Mouse (Mus musculus): Measurements from ENCODE around the gene Vamp1. TPM values are rescaled to one million over a fixed set of nuclear protein-coding genes. Genes with fewer than 3 reads are reported as not detected.
"Not testable (repeated sequence)": the region's sequence is repeated elsewhere in the genome, so short reads cannot be mapped to it uniquely, and the experiment has no call there.

The Vamp1 gene
- polyA plus RNA-seq, 1 experiment from 2014 or later, result 7.3 TPM

GRCm38 (mm10) chr6:125253863-125254715 lies 38.7 kb downstream of the Vamp1 start:
- Histone ChIP-seq H3K27me3 (replicated peaks; ENCODE audit: control insufficient read depth, insufficient read depth, low read length) (no peaks in the 10 kb centered on the region), H3K4me2 (ENCODE audit: low read length) (no peak overlapping the region), H3K4me1 (replicated peaks; ENCODE audit: control insufficient read depth, insufficient read depth, low read length) (no peaks in the 10 kb centered on the region), H3K36me3 (ENCODE audit: control insufficient read depth, insufficient read depth) (no peaks in the 10 kb centered on the region), H3K9me3 (ENCODE audit: control insufficient read depth, low read length) (no peaks in the 10 kb centered on the region), H3K4me3 (replicated peaks; ENCODE audit: low read length) (no peak overlapping the region), H3K27ac (ENCODE audit: low read length) (no peak overlapping the region), H3K9ac (replicated peaks; ENCODE audit: low read depth, low read length) (no peak overlapping the region)
- 76% methylated on average over 14 of the region's 14 CpGs for WGBS
- no peak for ATAC-seq

- WGBS, result 87% methylated on average over 7 of the region's 7 CpGs
- Histone ChIP-seq H3K36me3 (ENCODE audit: control insufficient read depth, insufficient read depth) (no peaks in the 10 kb centered on the region), H3K4me3 (replicated peaks; ENCODE audit: low read length) (no peak overlapping the region), H3K27me3 (replicated peaks; ENCODE audit: control insufficient read depth, insufficient read depth, low read length) (no peaks in the 10 kb centered on the region), H3K27ac (ENCODE audit: low read length) (no peak overlapping the region), H3K9ac (replicated peaks; ENCODE audit: low read depth, low read length) (no peak overlapping the region), H3K4me1 (replicated peaks; ENCODE audit: control insufficient read depth, insufficient read depth, low read length) (no peaks in the 10 kb centered on the region), H3K9me3 (ENCODE audit: control insufficient read depth, low read length) (no peaks in the 10 kb centered on the region), H3K4me2 (ENCODE audit: low read length) (no peak overlapping the region)
- ATAC-seq, result no peak
Measured at GRCm38 (mm10) chr6:125255516-125256044, 40.2 kb downstream of the Vamp1 start.

- no peak overlapping the region for H3K27ac ChIP-seq (ENCODE audit: low read length)
- ATAC-seq, result no peak
- WGBS, result 80% methylated on average over 8 of the region's 8 CpGs
Measured at GRCm38 (mm10) chr6:125256222-125256966, 41.0 kb downstream of the Vamp1 start.

GRCm38 (mm10) chr6:125260006-125260555 lies 44.7 kb downstream of the Vamp1 start:
- WGBS, result 80% methylated on average over 10 of the region's 10 CpGs
- no peak for ATAC-seq
- H3K4me1 ChIP-seq (replicated peaks; ENCODE audit: control insufficient read depth, insufficient read depth, low read length), result no peaks in the 10 kb centered on the region

More at GRCm38 (mm10) chr6:125256222-125256966, 41.0 kb downstream of the Vamp1 start:
- H3K27me3 ChIP-seq (replicated peaks; ENCODE audit: control insufficient read depth, insufficient read depth, low read length), result no peaks in the 10 kb centered on the region
- no peaks in the 10 kb centered on the region for H3K4me1 ChIP-seq (replicated peaks; ENCODE audit: control insufficient read depth, insufficient read depth, low read length)
- H3K9me3 ChIP-seq (ENCODE audit: control insufficient read depth, low read length), result no peaks in the 10 kb centered on the region
- H3K9ac ChIP-seq (replicated peaks; ENCODE audit: low read depth, low read length), result no peak overlapping the region
- H3K4me2 ChIP-seq (ENCODE audit: low read length), result no peak overlapping the region
- H3K36me3 ChIP-seq (ENCODE audit: control insufficient read depth, insufficient read depth), result no peaks in the 10 kb centered on the region
- no peak overlapping the region for H3K4me3 ChIP-seq (replicated peaks; ENCODE audit: low read length)

GRCm38 (mm10) chr6:125264219-125264618 lies 48.9 kb downstream of the Vamp1 start:
- 94% methylated on average over 9 of the region's 9 CpGs for WGBS
- Histone ChIP-seq H3K4me1 (replicated peaks; ENCODE audit: control insufficient read depth, insufficient read depth, low read length) (no peaks in the 10 kb centered on the region), H3K27ac (ENCODE audit: low read length) (no peak overlapping the region), H3K27me3 (replicated peaks; ENCODE audit: control insufficient read depth, insufficient read depth, low read length) (no peaks in the 10 kb centered on the region), H3K9me3 (ENCODE audit: control insufficient read depth, low read length) (no peaks in the 10 kb centered on the region), H3K4me2 (ENCODE audit: low read length) (no peak overlapping the region), H3K4me3 (replicated peaks; ENCODE audit: low read length) (no peak overlapping the region), H3K36me3 (ENCODE audit: control insufficient read depth, insufficient read depth) (no peaks in the 10 kb centered on the region), H3K9ac (replicated peaks; ENCODE audit: low read depth, low read length) (no peak overlapping the region)
- no peak for ATAC-seq

More at GRCm38 (mm10) chr6:125260006-125260555, 44.7 kb downstream of the Vamp1 start:
- no peaks in the 10 kb centered on the region for H3K27me3 ChIP-seq (replicated peaks; ENCODE audit: control insufficient read depth, insufficient read depth, low read length)
- no peak overlapping the region for H3K27ac ChIP-seq (ENCODE audit: low read length)
- H3K9ac ChIP-seq (replicated peaks; ENCODE audit: low read depth, low read length), result no peak overlapping the region
- H3K4me2 ChIP-seq (ENCODE audit: low read length), result no peak overlapping the region
- no peaks in the 10 kb centered on the region for H3K36me3 ChIP-seq (ENCODE audit: control insufficient read depth, insufficient read depth)
- H3K9me3 ChIP-seq (ENCODE audit: control insufficient read depth, low read length), result no peaks in the 10 kb centered on the region
- no peak overlapping the region for H3K4me3 ChIP-seq (replicated peaks; ENCODE audit: low read length)

- no peak for ATAC-seq
- H3K4me2 ChIP-seq (ENCODE audit: low read length), result no peak overlapping the region
- H3K27me3 ChIP-seq (replicated peaks; ENCODE audit: control insufficient read depth, insufficient read depth, low read length), result no peaks in the 10 kb centered on the region
- no peak overlapping the region for H3K9ac ChIP-seq (replicated peaks; ENCODE audit: low read depth, low read length)
- H3K27ac ChIP-seq (ENCODE audit: low read length), result no peak overlapping the region
- no peak overlapping the region for H3K4me3 ChIP-seq (replicated peaks; ENCODE audit: low read length)
- H3K4me1 ChIP-seq (replicated peaks; ENCODE audit: control insufficient read depth, insufficient read depth, low read length), result no peaks in the 10 kb centered on the region
- 63% methylated on average over 10 of the region's 10 CpGs for WGBS
- no peaks in the 10 kb centered on the region for H3K9me3 ChIP-seq (ENCODE audit: control insufficient read depth, low read length)
- no peaks in the 10 kb centered on the region for H3K36me3 ChIP-seq (ENCODE audit: control insufficient read depth, insufficient read depth)
Measured at GRCm38 (mm10) chr6:125265239-125265638, 49.9 kb downstream of the Vamp1 start.

- Histone ChIP-seq H3K4me2 (ENCODE audit: low read length) (no peak overlapping the region), H3K4me3 (replicated peaks; ENCODE audit: low read length) (no peak overlapping the region), H3K27me3 (replicated peaks; ENCODE audit: control insufficient read depth, insufficient read depth, low read length) (no peaks in the 10 kb centered on the region), H3K36me3 (ENCODE audit: control insufficient read depth, insufficient read depth) (no peaks in the 10 kb centered on the region), H3K27ac (ENCODE audit: low read length) (no peak overlapping the region), H3K4me1 (replicated peaks; ENCODE audit: control insufficient read depth, insufficient read depth, low read length) (no peaks in the 10 kb centered on the region), H3K9me3 (ENCODE audit: control insufficient read depth, low read length) (no peaks in the 10 kb centered on the region), H3K9ac (replicated peaks; ENCODE audit: low read depth, low read length) (no peak overlapping the region)
- ATAC-seq, result no peak
- 80% methylated on average over 13 of the region's 13 CpGs for WGBS
Measured at GRCm38 (mm10) chr6:125266091-125266490, 50.7 kb downstream of the Vamp1 start.

- H3K9ac ChIP-seq (replicated peaks; ENCODE audit: low read depth, low read length); H3K27ac ChIP-seq (ENCODE audit: low read length); ATAC-seq; H3K4me3 ChIP-seq (replicated peaks; ENCODE audit: low read length); H3K27me3 ChIP-seq (replicated peaks; ENCODE audit: control insufficient read depth, insufficient read depth, low read length); H3K9me3 ChIP-seq (ENCODE audit: control insufficient read depth, low read length); H3K36me3 ChIP-seq (ENCODE audit: control insufficient read depth, insufficient read depth); H3K4me1 ChIP-seq (replicated peaks; ENCODE audit: control insufficient read depth, insufficient read depth, low read length); H3K4me2 ChIP-seq (ENCODE audit: low read length): not testable (repeated sequence)
- WGBS, result 54% methylated on average over 6 of the region's 6 CpGs
Measured at GRCm38 (mm10) chr6:125266600-125266999, 51.2 kb downstream of the Vamp1 start.

- Histone ChIP-seq H3K9ac (replicated peaks; ENCODE audit: low read depth, low read length) (no peak overlapping the region), H3K27ac (ENCODE audit: low read length) (no peak overlapping the region), H3K36me3 (ENCODE audit: control insufficient read depth, insufficient read depth) (no peaks in the 10 kb centered on the region), H3K27me3 (replicated peaks; ENCODE audit: control insufficient read depth, insufficient read depth, low read length) (no peaks in the 10 kb centered on the region), H3K4me2 (ENCODE audit: low read length) (no peak overlapping the region), H3K9me3 (ENCODE audit: control insufficient read depth, low read length) (no peaks in the 10 kb centered on the region), H3K4me3 (replicated peaks; ENCODE audit: low read length) (no peak overlapping the region), H3K4me1 (replicated peaks; ENCODE audit: control insufficient read depth, insufficient read depth, low read length) (no peaks in the 10 kb centered on the region)
- ATAC-seq, result no peak
- WGBS, result 92% methylated on average over 3 of the region's 3 CpGs
Measured at GRCm38 (mm10) chr6:125267469-125267868, 52.1 kb downstream of the Vamp1 start.

Measured in forebrain, embryonic 16.5 days (tissue).